Mouse (Mus musculus) embryonic facial prominence, embryonic 14.5 days (tissue): ENCODE data around the gene Sbk2. TPM values are rescaled to one million over a fixed set of nuclear protein-coding genes. Genes with fewer than 3 reads are reported as not detected.

ENCODE experiments used
- ATAC-seq: fragments of 200-750 bp; cut with Nextera tagmentation; 2 replicates; pipeline ENCODE4 v1.8.0; 2017; ENCODE audit warnings: low read depth, moderate number of reproducible peaks, moderate TSS enrichment
- DNase-seq: peaks from one replicate; pipeline ENCODE4 v3.0.0-alpha.2; 2015; ENCODE audit warnings: low spot score
- H3K27ac ChIP-seq: fragments of 300-500 bp; sonication (generic); replicated peaks from 2 replicates; pipeline ENCODE4 v1.5.1; 2014; ENCODE audit warnings: low read depth, mild to moderate bottlenecking, low read length, moderate library complexity
- H3K27me3 ChIP-seq: fragments of 300-500 bp; sonication (generic); replicated peaks from 2 replicates; pipeline ENCODE4 v1.6.1; 2014; ENCODE audit warnings: low read length; ENCODE audit not compliant: control insufficient read depth, insufficient read depth
- H3K36me3 ChIP-seq: fragments of 300-500 bp; sonication (generic); 2 replicates; pipeline ENCODE4 v1.6.1; 2014; ENCODE audit warnings: low read length, mixed read lengths; ENCODE audit not compliant: control insufficient read depth, insufficient read depth
- H3K4me1 ChIP-seq: fragments of 300-500 bp; sonication (generic); 2 replicates; pipeline ENCODE4 v1.6.1; 2014; ENCODE audit warnings: antibody characterized with exemption, low read length; ENCODE audit not compliant: control insufficient read depth, insufficient read depth
- H3K4me2 ChIP-seq: fragments of 300-500 bp; sonication (generic); 2 replicates; pipeline ENCODE4 v1.6.1; 2014; ENCODE audit warnings: low read depth, mild to moderate bottlenecking, low read length, moderate library complexity, mixed read lengths
- H3K4me3 ChIP-seq: fragments of 300-500 bp; sonication (generic); 2 replicates; pipeline ENCODE4 v1.5.1; 2014; ENCODE audit warnings: low read depth, mild to moderate bottlenecking, low read length
- H3K9ac ChIP-seq: fragments of 300-500 bp; sonication (generic); 2 replicates; pipeline ENCODE4 v1.6.1; 2014; ENCODE audit warnings: low read depth, mild to moderate bottlenecking, low read length, moderate library complexity, mixed read lengths
- H3K9me3 ChIP-seq: fragments of 300-500 bp; sonication (generic); 2 replicates; pipeline ENCODE4 v1.6.1; 2016; ENCODE audit warnings: low read length; ENCODE audit not compliant: control insufficient read depth
- WGBS: fragments of 180-500 bp; shearing (Covaris S2); extraction: QIAGEN DNeasy Blood & Tissue Kit; methylation state at CpG from one replicate; pipeline ENCODE4 v1.1.7; 2014; 5-methylcytosine and 5-hydroxymethylcytosine counted together
- polyA plus RNA-seq: library from polyadenylated mRNA; unstranded; fragments of >200 nt; fragmentation: Nextera tagmentation; extraction: Ambion mirVana; gene quantifications from 2 replicates; pipeline ENCODE4 v1.2.1, GENCODE M21; 2014

Gene Sbk2
- polyA plus RNA-seq, 1 experiment from 2014 or later, result 0.64 TPM

GRCm38 (mm10) chr7:4915007-4915665 is 49.1 kb downstream of the Sbk2 start, which contains the start of gene Zfp628:
Gene Zfp628 (plus strand): TSS chr7:4915217.
- Histone ChIP-seq H3K9me3 (no peaks in the 10 kb centered on the region), H3K27me3 (no peaks in the 10 kb centered on the region), H3K4me2 (peak within 1 kb of the TSS; percentile 61), H3K4me1 (peaks cover 11% of the 10 kb centered on the region), H3K9ac (peak within 1 kb of the TSS; percentile 79), H3K4me3 (peak within 1 kb of the TSS; percentile 53), H3K36me3 (peaks cover 29% of the 10 kb centered on the region), H3K27ac (peak within 1 kb of the TSS; percentile 96)
- ATAC-seq, result peak; percentile 91
- WGBS, result under 1% methylated on average over 21 of the region's 56 CpGs
- peak; percentile 96 for DNase-seq

GRCm38 (mm10) chr7:4912248-4912647 is 52.0 kb downstream of the Sbk2 start:
- 66% methylated on average over 5 of the region's 5 CpGs for WGBS
- H3K4me1 ChIP-seq, result peaks cover 11% of the 10 kb centered on the region
- no peaks in the 10 kb centered on the region for H3K9me3 ChIP-seq
- no peak overlapping the region for H3K4me2 ChIP-seq
- H3K9ac ChIP-seq, result no peak overlapping the region
- H3K36me3 ChIP-seq, result 0 out of 2 replicates have a peak, but pooled peaks cover under 1% of the 10 kb centered on the region
- no peak overlapping the region for H3K4me3 ChIP-seq
- ATAC-seq (no peak), DNase-seq (no peak)
- H3K27me3 ChIP-seq, result no peaks in the 10 kb centered on the region
- no peak overlapping the region for H3K27ac ChIP-seq

- no peak for ATAC-seq
- no peak overlapping the region for H3K9ac ChIP-seq
These were observed 52.6 kb downstream of the Sbk2 start for GRCm38 (mm10) chr7:4911561-4911960.

GRCm38 (mm10) chr7:4906466-4906950 is 57.7 kb downstream of the Sbk2 start, which contains the start of gene Gm36210:
Gene Gm36210 (minus strand): TSS chr7:4906516.
- no peak within 1 kb of the TSS for H3K4me2 ChIP-seq
- no peaks in the 10 kb centered on the region for H3K36me3 ChIP-seq
- WGBS, result 75% methylated on average over 10 of the region's 10 CpGs
- no peaks in the 10 kb centered on the region for H3K4me1 ChIP-seq
- DNase-seq (no peak), ATAC-seq (no peak)
- H3K27me3 ChIP-seq, result no peaks in the 10 kb centered on the region
- no peak within 1 kb of the TSS for H3K27ac ChIP-seq
- no peak within 1 kb of the TSS for H3K4me3 ChIP-seq
- no peak within 1 kb of the TSS for H3K9ac ChIP-seq
- no peaks in the 10 kb centered on the region for H3K9me3 ChIP-seq

More at GRCm38 (mm10) chr7:4911561-4911960, 52.6 kb downstream of the Sbk2 start:
- H3K4me3 ChIP-seq, result no peak overlapping the region
- peak; percentile 52 for DNase-seq
- 22% methylated on average over 9 of the region's 9 CpGs for WGBS
- H3K27me3 ChIP-seq, result no peaks in the 10 kb centered on the region
- H3K4me1 ChIP-seq, result peaks cover 10% of the 10 kb centered on the region
- no peaks in the 10 kb centered on the region for H3K36me3 ChIP-seq
- no peaks in the 10 kb centered on the region for H3K9me3 ChIP-seq
- H3K27ac ChIP-seq, result 0 out of 2 replicates have a peak overlapping the region, but pooled peaks have one; percentile 1
- no peak overlapping the region for H3K4me2 ChIP-seq

- no peak overlapping the region for H3K9ac ChIP-seq
- H3K27ac ChIP-seq, result no peak overlapping the region
- H3K9me3 ChIP-seq, result peaks cover 4% of the 10 kb centered on the region; the same call in 1 of the 2 replicates
- ATAC-seq, result no peak
- H3K36me3 ChIP-seq, result no peaks in the 10 kb centered on the region
- H3K27me3 ChIP-seq, result peaks cover 3% of the 10 kb centered on the region; the same call in 1 of the 2 replicates
- no peaks in the 10 kb centered on the region for H3K4me1 ChIP-seq
- no peak overlapping the region for H3K4me2 ChIP-seq
- DNase-seq, result no peak
- 84% methylated on average over 9 of the region's 9 CpGs for WGBS
- no peak overlapping the region for H3K4me3 ChIP-seq
These were observed 61.8 kb downstream of the Sbk2 start for GRCm38 (mm10) chr7:4902404-4902803.

- H3K36me3 ChIP-seq, result no peaks in the 10 kb centered on the region
- H3K9ac ChIP-seq, result no peak overlapping the region
- peaks cover 3% of the 10 kb centered on the region; the same call in 1 of the 2 replicates for H3K27me3 ChIP-seq
- H3K4me3 ChIP-seq, result no peak overlapping the region
- peaks cover 4% of the 10 kb centered on the region; the same call in 1 of the 2 replicates for H3K9me3 ChIP-seq
- DNase-seq (no peak), ATAC-seq (no peak)
- no peak overlapping the region for H3K27ac ChIP-seq
- H3K4me2 ChIP-seq, result no peak overlapping the region
- WGBS, result 46% methylated on average over 8 of the region's 8 CpGs
- H3K4me1 ChIP-seq, result no peaks in the 10 kb centered on the region
These were observed 63.0 kb downstream of the Sbk2 start for GRCm38 (mm10) chr7:4901171-4901570.

GRCm38 (mm10) chr7:4900523-4900851 is 63.7 kb downstream of the Sbk2 start:
- H3K4me1 ChIP-seq, result no peaks in the 10 kb centered on the region
- ATAC-seq (no peak), DNase-seq (no peak)
- peak overlapping the region; percentile 54 for H3K4me2 ChIP-seq
- 29% methylated on average over 11 of the region's 11 CpGs for WGBS
- peak overlapping the region; percentile 24 for H3K4me3 ChIP-seq
- no peak overlapping the region for H3K27ac ChIP-seq
- H3K9ac ChIP-seq, result 0 out of 2 replicates have a peak overlapping the region, but pooled peaks have one; percentile 5
- peaks cover 4% of the 10 kb centered on the region; the same call in 1 of the 2 replicates for H3K9me3 ChIP-seq
- H3K27me3 ChIP-seq, result peaks cover 3% of the 10 kb centered on the region; the same call in 1 of the 2 replicates
- H3K36me3 ChIP-seq, result no peaks in the 10 kb centered on the region

- ATAC-seq, result no peak; the same call in 1 of the 2 replicates
- peak overlapping the region; percentile 54 for H3K4me2 ChIP-seq
- peak overlapping the region; percentile 24 for H3K4me3 ChIP-seq
- H3K9ac ChIP-seq, result peak overlapping the region; percentile 11
- peaks cover 3% of the 10 kb centered on the region; the same call in 1 of the 2 replicates for H3K27me3 ChIP-seq
- no peaks in the 10 kb centered on the region for H3K4me1 ChIP-seq
- peak; percentile 55 for DNase-seq
- H3K36me3 ChIP-seq, result no peaks in the 10 kb centered on the region
- WGBS, result 5% methylated on average over 19 of the region's 19 CpGs
- no peak overlapping the region for H3K27ac ChIP-seq
- peaks cover 4% of the 10 kb centered on the region; the same call in 1 of the 2 replicates for H3K9me3 ChIP-seq
These were observed 64.3 kb downstream of the Sbk2 start for GRCm38 (mm10) chr7:4899649-4900522.
